Mouse (Mus musculus) erythroblast, embryonic 14.5 days (primary cell): ENCODE measurements around the gene Ubl3.

Source experiments
- GATA1 ChIP-seq: IDR thresholded peaks from 2 replicates; pipeline ENCODE4 v1.6.1; 2012; ENCODE audit warnings: low read length, inconsistent platforms, mixed read lengths
- TAL1 ChIP-seq: IDR thresholded peaks from 3 replicates; pipeline ENCODE4 v1.6.1; 2012; ENCODE audit warnings: low read length, inconsistent platforms, mixed read lengths

DNA sequence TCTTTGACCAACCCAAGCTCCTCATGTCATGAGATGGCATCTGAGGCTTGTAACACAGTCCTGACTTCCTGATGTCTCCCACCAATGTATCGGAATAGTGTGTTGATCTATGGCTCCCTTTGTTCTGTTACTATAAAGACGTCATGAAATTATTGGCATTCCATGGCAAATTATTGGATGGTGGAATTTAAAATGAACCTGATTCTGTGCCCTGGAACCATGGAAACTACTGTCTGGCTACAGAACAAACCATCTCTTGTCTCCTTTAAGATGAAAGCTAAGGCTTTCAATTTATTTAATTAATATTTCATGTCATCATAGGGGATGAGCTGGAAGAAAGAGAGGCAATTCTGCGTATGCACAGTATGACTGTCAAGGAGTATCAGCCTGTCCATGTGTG, 36.4 kb upstream of the Ubl3 start:
- TF ChIP-seq TAL1 (no peak), GATA1 (no peak)
